Mouse (Mus musculus) midbrain, embryonic 13.5 days (tissue): Measurements from ENCODE around the gene Wbp1l. TPM values are rescaled to one million over a fixed set of nuclear protein-coding genes. Genes with fewer than 3 reads are reported as not detected.

ENCODE experiments used
- ATAC-seq: fragments of 200-750 bp; cut with Nextera tagmentation; 2 replicates; pipeline ENCODE4 v1.8.0; 2017; ENCODE audit warnings: mild to moderate bottlenecking, moderate TSS enrichment, moderate library complexity
- H3K27ac ChIP-seq: fragments of 300-500 bp; sonication (generic); 2 replicates; pipeline ENCODE4 v1.5.1; 2015; ENCODE audit warnings: inconsistent platforms, mild to moderate bottlenecking, moderate library complexity
- H3K27me3 ChIP-seq: fragments of 300-500 bp; sonication (generic); 2 replicates; pipeline ENCODE4 v1.6.1; 2015; ENCODE audit warnings: mild to moderate bottlenecking, inconsistent platforms
- H3K36me3 ChIP-seq: fragments of 300-500 bp; sonication (generic); 2 replicates; pipeline ENCODE4 v1.6.1; 2015; ENCODE audit warnings: mild to moderate bottlenecking, inconsistent platforms
- H3K4me1 ChIP-seq: fragments of 300-500 bp; sonication (generic); replicated peaks from 2 replicates; pipeline ENCODE4 v1.6.1; 2015; ENCODE audit warnings: inconsistent platforms
- H3K4me2 ChIP-seq: fragments of 300-500 bp; sonication (generic); replicated peaks from 2 replicates; pipeline ENCODE4 v1.6.1; 2015; ENCODE audit warnings: moderate library complexity, mild to moderate bottlenecking, inconsistent platforms
- H3K4me3 ChIP-seq: fragments of 300-500 bp; sonication (generic); replicated peaks from 2 replicates; pipeline ENCODE4 v1.5.1; 2015; ENCODE audit warnings: mild to moderate bottlenecking, inconsistent platforms
- H3K9ac ChIP-seq: fragments of 300-500 bp; sonication (generic); replicated peaks from 2 replicates; pipeline ENCODE4 v1.6.1; 2015; ENCODE audit warnings: mild to moderate bottlenecking, inconsistent platforms
- H3K9me3 ChIP-seq: fragments of 300-500 bp; sonication (generic); 2 replicates; pipeline ENCODE4 v1.6.1; 2016; ENCODE audit warnings: mild to moderate bottlenecking, inconsistent platforms
- WGBS: fragments of 180-500 bp; shearing (Covaris S2); methylation state at CpG from one replicate; pipeline ENCODE4 v1.1.7; 2015; 5-methylcytosine and 5-hydroxymethylcytosine counted together
- polyA plus RNA-seq: library from polyadenylated mRNA; unstranded; fragments of >200 nt; fragmentation: Nextera tagmentation; extraction: Ambion mirVana; gene quantifications from 2 replicates; pipeline ENCODE4 v1.2.1, GENCODE M21; 2015

The Wbp1l gene
- polyA plus RNA-seq, 1 experiment from 2014 or later, result 41.9 TPM

GRCm38 (mm10) chr19:46572548-46572947 is 26.3 kb upstream of the Wbp1l start:
- ATAC-seq, result peak; percentile 68
- peak overlapping the region; percentile 78 for H3K4me2 ChIP-seq
- WGBS, result under 1% methylated on average over 17 of the region's 17 CpGs
- peak overlapping the region; percentile 76 for H3K27ac ChIP-seq
- peak overlapping the region; percentile 62 for H3K4me3 ChIP-seq
- H3K9me3 ChIP-seq, result no peaks in the 10 kb centered on the region
- peaks cover 24% of the 10 kb centered on the region for H3K4me1 ChIP-seq
- no peaks in the 10 kb centered on the region for H3K27me3 ChIP-seq
- H3K9ac ChIP-seq, result peak overlapping the region; percentile 73
- peaks cover 2% of the 10 kb centered on the region for H3K36me3 ChIP-seq

- H3K4me3 ChIP-seq, result peak within 1 kb of the TSS; percentile 62
- H3K9ac ChIP-seq, result peak within 1 kb of the TSS; percentile 74
- H3K27me3 ChIP-seq, result no peaks in the 10 kb centered on the region
- H3K4me2 ChIP-seq, result peak within 1 kb of the TSS; percentile 78
- H3K4me1 ChIP-seq, result peaks cover 24% of the 10 kb centered on the region
- under 1% methylated on average over 57 of the region's 67 CpGs for WGBS
- no peaks in the 10 kb centered on the region for H3K36me3 ChIP-seq
- no peaks in the 10 kb centered on the region for H3K9me3 ChIP-seq
- H3K27ac ChIP-seq, result peak within 1 kb of the TSS; percentile 76
- peak; percentile 97 for ATAC-seq
These were observed 25.6 kb upstream of the Wbp1l start, which contains the start of the genes Arl3 and Sfxn2 for GRCm38 (mm10) chr19:46572951-46573937. Gene Arl3, minus strand, starts transcription at chr19:46573198. Gene Sfxn2, plus strand, starts transcription at chr19:46573365.

GRCm38 (mm10) chr19:46573990-46574389 is 24.9 kb upstream of the Wbp1l start:
- Histone ChIP-seq H3K4me2 (peak overlapping the region; percentile 78), H3K9me3 (no peaks in the 10 kb centered on the region), H3K9ac (peak overlapping the region; percentile 74), H3K27ac (no peak overlapping the region), H3K27me3 (no peaks in the 10 kb centered on the region), H3K4me1 (peaks cover 24% of the 10 kb centered on the region), H3K4me3 (peak overlapping the region; percentile 62), H3K36me3 (no peaks in the 10 kb centered on the region)
- WGBS, result 53% methylated on average over 6 of the region's 6 CpGs
- ATAC-seq, result no peak

GRCm38 (mm10) chr19:46575196-46575595 is 23.7 kb upstream of the Wbp1l start:
- H3K27me3 ChIP-seq, result no peaks in the 10 kb centered on the region
- H3K4me2 ChIP-seq, result no peak overlapping the region
- H3K27ac ChIP-seq, result no peak overlapping the region
- H3K4me3 ChIP-seq, result no peak overlapping the region
- WGBS, result 75% methylated on average over 4 of the region's 4 CpGs
- H3K36me3 ChIP-seq, result no peaks in the 10 kb centered on the region
- no peak for ATAC-seq
- no peak overlapping the region for H3K9ac ChIP-seq
- H3K4me1 ChIP-seq, result peaks cover 24% of the 10 kb centered on the region
- H3K9me3 ChIP-seq, result no peaks in the 10 kb centered on the region

- Histone ChIP-seq H3K27ac (no peak overlapping the region), H3K9me3 (no peaks in the 10 kb centered on the region), H3K27me3 (no peaks in the 10 kb centered on the region), H3K36me3 (peaks cover 46% of the 10 kb centered on the region), H3K4me1 (no peaks in the 10 kb centered on the region), H3K4me3 (no peak overlapping the region), H3K9ac (no peak overlapping the region), H3K4me2 (no peak overlapping the region)
- peak; percentile 85 for ATAC-seq
- 58% methylated on average over 13 of the region's 13 CpGs for WGBS
These were observed 10.9 kb upstream of the Wbp1l start for GRCm38 (mm10) chr19:46587823-46588508.

- no peak overlapping the region; the same call in 1 of the 2 replicates for H3K9ac ChIP-seq
- ATAC-seq, result no peak
- H3K36me3 ChIP-seq, result peaks cover 62% of the 10 kb centered on the region
These were observed 7.3 kb upstream of the Wbp1l start for GRCm38 (mm10) chr19:46591575-46591974.

GRCm38 (mm10) chr19:46592751-46593439 is 6.0 kb upstream of the Wbp1l start:
- peaks cover 62% of the 10 kb centered on the region for H3K36me3 ChIP-seq
- no peak overlapping the region for H3K27ac ChIP-seq
- 95% methylated on average over 9 of the region's 9 CpGs for WGBS
- no peaks in the 10 kb centered on the region for H3K27me3 ChIP-seq
- no peaks in the 10 kb centered on the region for H3K9me3 ChIP-seq
- no peak for ATAC-seq
- H3K4me3 ChIP-seq, result no peak overlapping the region
- no peak overlapping the region for H3K9ac ChIP-seq
- no peaks in the 10 kb centered on the region for H3K4me1 ChIP-seq
- no peak overlapping the region for H3K4me2 ChIP-seq

More at GRCm38 (mm10) chr19:46591575-46591974, 7.3 kb upstream of the Wbp1l start:
- 95% methylated on average over 6 of the region's 6 CpGs for WGBS
- Histone ChIP-seq H3K27me3 (no peaks in the 10 kb centered on the region), H3K9me3 (no peaks in the 10 kb centered on the region), H3K4me1 (no peaks in the 10 kb centered on the region), H3K4me3 (no peak overlapping the region), H3K27ac (no peak overlapping the region), H3K4me2 (no peak overlapping the region)

GRCm38 (mm10) chr19:46598187-46598586 is 697 bp upstream of the Wbp1l start:
- WGBS, result 78% methylated on average over 4 of the region's 4 CpGs
- Histone ChIP-seq H3K4me3 (peak overlapping the region; percentile 16), H3K27ac (no peak overlapping the region), H3K4me2 (peak overlapping the region; percentile 94), H3K4me1 (peaks cover 29% of the 10 kb centered on the region), H3K27me3 (no peaks in the 10 kb centered on the region), H3K9ac (no peak overlapping the region), H3K36me3 (peaks cover 26% of the 10 kb centered on the region), H3K9me3 (no peaks in the 10 kb centered on the region)
- peak; percentile 2; the same call in 1 of the 2 replicates for ATAC-seq

- ATAC-seq, result no peak
- Histone ChIP-seq H3K4me3 (peak overlapping the region; percentile 85), H3K4me2 (peak overlapping the region; percentile 94), H3K9ac (peak overlapping the region; percentile 81), H3K36me3 (peaks cover 29% of the 10 kb centered on the region), H3K4me1 (peaks cover 29% of the 10 kb centered on the region), H3K27ac (peak overlapping the region; percentile 57; the same call in 1 of the 2 replicates), H3K27me3 (no peaks in the 10 kb centered on the region), H3K9me3 (no peaks in the 10 kb centered on the region)
- WGBS, result 24% methylated on average over 22 of the region's 22 CpGs
These were observed 732 bp downstream of the Wbp1l start for GRCm38 (mm10) chr19:46599375-46600256.

- peak overlapping the region; percentile 85 for H3K4me3 ChIP-seq
- H3K27me3 ChIP-seq, result no peaks in the 10 kb centered on the region
- peak overlapping the region; percentile 94 for H3K4me2 ChIP-seq
- H3K27ac ChIP-seq, result no peak overlapping the region
- peaks cover 29% of the 10 kb centered on the region for H3K4me1 ChIP-seq
- peak overlapping the region; percentile 81; the same call in 1 of the 2 replicates for H3K9ac ChIP-seq
- WGBS, result 88% methylated on average over 4 of the region's 4 CpGs
- H3K36me3 ChIP-seq, result peaks cover 24% of the 10 kb centered on the region
- no peaks in the 10 kb centered on the region for H3K9me3 ChIP-seq
- no peak for ATAC-seq
These were observed 1.5 kb downstream of the Wbp1l start for GRCm38 (mm10) chr19:46600371-46600770.

GRCm38 (mm10) chr19:46601491-46601890 is 2.6 kb downstream of the Wbp1l start:
- WGBS, result 93% methylated on average over 14 of the region's 14 CpGs

More at GRCm38 (mm10) chr19:46601491-46601890, 2.6 kb downstream of the Wbp1l start:
- Histone ChIP-seq H3K9ac (no peak overlapping the region), H3K4me3 (no peak overlapping the region), H3K4me2 (no peak overlapping the region; the same call in 1 of the 2 replicates), H3K27me3 (no peaks in the 10 kb centered on the region), H3K9me3 (no peaks in the 10 kb centered on the region), H3K36me3 (peaks cover 27% of the 10 kb centered on the region), H3K27ac (no peak overlapping the region), H3K4me1 (peaks cover 29% of the 10 kb centered on the region)
- no peak for ATAC-seq
